Mouse (Mus musculus) kidney, adult 2 months (tissue): ENCODE results near the gene Gm26897. TPM values are rescaled to one million over a fixed set of nuclear protein-coding genes. Genes with fewer than 3 reads are reported as not detected.
A peak's percentile ranks its signal among the peaks of the same experiment; 100 is the strongest.

ENCODE experiments used
- DNase-seq: peaks from one replicate; pipeline ENCODE4 v3.0.0; 2021
- H3K27ac ChIP-seq: fragments of 200-500 bp; 2 replicates; pipeline ENCODE4 v1.5.1; 2012; ENCODE audit warnings: low read depth, low read length, control low read depth, inconsistent platforms; ENCODE audit not compliant: insufficient read depth
- H3K27me3 ChIP-seq: fragments of 200-500 bp; replicated peaks from 2 replicates; pipeline ENCODE4 v1.6.1; 2012; ENCODE audit warnings: mild to moderate bottlenecking, moderate library complexity, low read length, inconsistent platforms; ENCODE audit not compliant: control insufficient read depth, insufficient read depth
- H3K36me3 ChIP-seq: fragments of 200-500 bp; 2 replicates; pipeline ENCODE4 v1.6.1; 2012; ENCODE audit warnings: mild to moderate bottlenecking, moderate library complexity, low read length, inconsistent platforms; ENCODE audit not compliant: control insufficient read depth, insufficient read depth
- H3K4me1 ChIP-seq: fragments of 200-500 bp; 2 replicates; pipeline ENCODE4 v1.6.1; 2011; ENCODE audit warnings: low read length; ENCODE audit not compliant: control insufficient read depth, insufficient read depth
- H3K4me3 ChIP-seq: fragments of 200-500 bp; 2 replicates; pipeline ENCODE4 v1.5.1; 2011; ENCODE audit warnings: mild to moderate bottlenecking, low read depth, low read length, control low read depth; ENCODE audit not compliant: insufficient read depth
- CTCF ChIP-seq: fragments of 200-500 bp; conservative IDR thresholded peaks from 2 replicates; pipeline ENCODE4 v1.5.1; 2011; ENCODE audit warnings: low read depth, mild to moderate bottlenecking, control low read depth, low read length, moderate library complexity, mixed read lengths; ENCODE audit not compliant: insufficient read depth, insufficient read length
- POLR2A ChIP-seq: fragments of 200-500 bp; IDR thresholded peaks from one replicate; pipeline ENCODE4 v1.6.1; 2011; ENCODE audit warnings: low read depth, low read length, control low read depth
- WGBS: fragments of 180-500 bp; shearing (Covaris S2); methylation state at CpG from one replicate; pipeline ENCODE4 v1.1.7; 2018; 5-methylcytosine and 5-hydroxymethylcytosine counted together
- polyA plus RNA-seq: library from polyadenylated mRNA; depleted of rRNA; stranded (reverse); fragments of >200 nt; gene quantifications from 2 replicates; pipeline ENCODE4 v1.2.3, GENCODE M21; 2012

Gm26897 gene
- polyA plus RNA-seq, 1 experiment, result not detected

DNA sequence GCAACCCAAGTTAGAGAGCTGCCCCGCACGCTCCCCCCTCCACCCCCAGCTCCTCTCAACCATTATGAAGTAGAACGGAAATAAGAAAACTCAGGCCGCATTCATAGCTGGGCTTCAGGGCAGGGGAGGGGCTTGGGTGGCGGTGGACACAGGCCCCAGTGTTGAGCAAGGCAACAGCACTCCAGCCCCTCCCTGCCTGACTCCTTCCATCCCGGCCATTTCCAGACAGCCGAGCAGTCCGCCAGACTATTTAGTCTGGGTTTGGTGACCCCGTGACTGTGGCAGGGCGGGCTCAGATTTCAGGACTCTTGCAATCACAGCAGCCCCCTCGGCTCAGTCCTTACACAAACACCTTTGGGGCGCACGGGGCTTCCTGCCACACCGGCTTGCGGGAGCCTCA lies 36.5 kb downstream of the Gm26897 start:
- TF ChIP-seq CTCF, result no peak
- TF ChIP-seq POLR2A, result no peak
- 18% methylated on average over 15 of the region's 15 CpGs for WGBS
- H3K27ac ChIP-seq, result no peak overlapping the region
- H3K27me3 ChIP-seq, result no peaks in the 10 kb centered on the region
- H3K4me1 ChIP-seq, result no peaks in the 10 kb centered on the region
- no peaks in the 10 kb centered on the region for H3K36me3 ChIP-seq
- no peak overlapping the region for H3K4me3 ChIP-seq
- peak; percentile 13 for DNase-seq

DNA sequence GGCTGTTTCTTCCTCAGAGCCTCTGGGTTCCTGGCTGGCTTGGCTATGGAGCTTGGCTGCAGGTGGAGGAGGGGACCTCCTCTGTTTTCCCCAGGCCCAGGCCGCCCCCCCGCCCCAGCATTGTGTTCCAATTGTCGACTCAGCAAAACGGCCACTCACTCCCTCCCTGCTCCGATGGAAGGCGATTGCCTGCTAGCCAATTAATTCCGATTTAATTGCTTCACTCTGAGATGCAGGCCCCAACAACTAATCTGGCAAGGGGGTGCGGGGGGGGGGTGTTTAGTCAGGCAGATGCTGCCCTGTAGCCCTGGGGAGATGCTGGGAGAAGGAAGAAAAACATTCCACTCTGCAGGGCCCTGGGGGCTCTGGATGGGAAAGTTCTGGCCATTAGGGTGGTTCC lies 38.4 kb downstream of the Gm26897 start:
- no peak overlapping the region for H3K27ac ChIP-seq
- H3K4me3 ChIP-seq, result no peak overlapping the region
- no peaks in the 10 kb centered on the region for H3K4me1 ChIP-seq
- no peaks in the 10 kb centered on the region for H3K36me3 ChIP-seq
- TF ChIP-seq CTCF, result no peak
- no peak for TF ChIP-seq POLR2A
- no peaks in the 10 kb centered on the region for H3K27me3 ChIP-seq
- DNase-seq, result no peak
- 29% methylated on average over 8 of the region's 8 CpGs for WGBS

DNA sequence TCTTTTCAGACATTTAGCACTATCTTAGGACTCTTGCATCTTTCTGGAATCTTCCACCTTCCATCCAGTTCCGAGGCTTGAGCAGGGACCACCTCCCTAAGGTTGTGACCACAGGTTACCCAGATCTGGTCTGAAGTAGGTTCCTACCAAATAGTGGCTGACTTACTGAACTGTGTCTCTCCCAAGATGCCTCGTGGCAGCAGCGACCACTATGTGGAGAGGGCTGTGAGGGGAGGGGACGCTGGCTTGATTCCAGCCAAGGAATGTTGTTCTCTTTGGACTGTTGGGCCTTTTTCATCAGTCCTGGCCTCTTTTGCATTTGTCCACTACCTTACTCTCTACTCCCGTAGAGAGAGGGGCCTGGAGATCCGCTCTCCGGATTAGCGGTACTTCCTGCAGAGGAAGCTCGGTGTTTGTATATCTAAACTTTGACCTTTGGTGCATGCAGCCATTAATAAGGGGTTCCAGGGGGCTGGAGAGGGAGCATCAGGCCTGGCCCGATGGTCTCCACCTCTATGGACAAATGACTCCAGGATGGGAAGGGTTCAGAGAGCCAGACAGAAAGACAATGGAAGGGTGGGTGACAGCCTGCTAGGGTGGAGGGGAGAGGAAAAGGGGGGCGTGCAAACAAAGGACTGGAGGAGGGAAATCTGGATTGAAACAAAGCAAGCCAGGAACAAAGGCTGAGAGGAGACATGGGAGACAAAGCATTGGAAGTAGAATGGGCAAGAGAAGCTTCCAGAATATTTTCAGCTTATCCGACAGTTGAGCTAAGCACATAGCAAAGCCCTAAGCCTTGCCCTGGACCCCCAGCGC lies 39.1 kb downstream of the Gm26897 start:
- H3K27ac ChIP-seq, result no peak overlapping the region
- no peak for TF ChIP-seq POLR2A
- TF ChIP-seq CTCF, result no peak
- H3K4me1 ChIP-seq, result no peaks in the 10 kb centered on the region
- H3K4me3 ChIP-seq, result no peak overlapping the region
- DNase-seq, result no peak
- H3K36me3 ChIP-seq, result no peaks in the 10 kb centered on the region
- 39% methylated on average over 13 of the region's 13 CpGs for WGBS
- no peaks in the 10 kb centered on the region for H3K27me3 ChIP-seq

DNA sequence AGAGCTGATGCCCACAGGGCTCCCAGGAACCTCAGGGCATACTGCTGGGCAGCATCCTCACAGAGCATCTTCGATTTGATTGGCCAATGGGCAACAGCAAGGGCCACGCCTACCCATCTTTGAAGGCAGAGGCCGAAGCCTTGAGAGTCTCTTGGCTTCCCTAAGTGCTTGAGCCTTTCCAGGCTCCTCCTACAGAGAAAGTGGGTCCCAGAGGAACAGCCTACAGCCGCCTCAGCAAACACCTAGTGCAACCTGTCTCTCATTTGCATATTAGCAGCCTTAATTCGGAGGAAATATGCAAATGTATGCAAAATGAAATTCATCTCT lies 39.6 kb downstream of the Gm26897 start:
- H3K36me3 ChIP-seq, result no peaks in the 10 kb centered on the region
- no peaks in the 10 kb centered on the region for H3K4me1 ChIP-seq
- no peaks in the 10 kb centered on the region for H3K27me3 ChIP-seq
- no peak for DNase-seq
- WGBS, result 76% methylated on average over 5 of the region's 5 CpGs
- no peak overlapping the region for H3K27ac ChIP-seq
- H3K4me3 ChIP-seq, result no peak overlapping the region
- no peak for TF ChIP-seq CTCF
- no peak for TF ChIP-seq POLR2A

DNA sequence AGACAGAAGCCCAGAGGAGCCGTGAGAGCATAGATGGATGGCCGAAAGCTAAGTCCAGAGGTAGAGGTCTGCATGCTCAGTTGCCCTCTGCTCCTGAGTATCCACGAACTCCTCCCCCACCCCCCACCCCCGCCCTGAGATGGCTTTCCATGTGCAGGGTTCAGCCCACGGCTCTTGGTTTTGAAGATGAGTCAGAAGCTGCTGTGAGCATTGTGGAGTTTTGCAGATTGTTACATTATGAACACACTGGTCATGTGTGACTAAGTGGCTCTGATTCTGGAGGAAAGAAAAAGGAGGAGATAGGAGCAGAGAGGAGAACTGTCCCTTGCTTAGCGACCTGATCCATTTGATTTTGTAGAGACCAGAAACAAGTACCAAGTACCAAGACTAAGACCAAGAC lies 42.5 kb downstream of the Gm26897 start:
- H3K27ac ChIP-seq, result no peak overlapping the region
- no peak overlapping the region for H3K4me3 ChIP-seq
- H3K27me3 ChIP-seq, result no peaks in the 10 kb centered on the region
- 77% methylated on average over 6 of the region's 6 CpGs for WGBS
- H3K4me1 ChIP-seq, result no peaks in the 10 kb centered on the region
- TF ChIP-seq POLR2A (no peak), CTCF (no peak)
- H3K36me3 ChIP-seq, result no peaks in the 10 kb centered on the region
- no peak for DNase-seq

DNA sequence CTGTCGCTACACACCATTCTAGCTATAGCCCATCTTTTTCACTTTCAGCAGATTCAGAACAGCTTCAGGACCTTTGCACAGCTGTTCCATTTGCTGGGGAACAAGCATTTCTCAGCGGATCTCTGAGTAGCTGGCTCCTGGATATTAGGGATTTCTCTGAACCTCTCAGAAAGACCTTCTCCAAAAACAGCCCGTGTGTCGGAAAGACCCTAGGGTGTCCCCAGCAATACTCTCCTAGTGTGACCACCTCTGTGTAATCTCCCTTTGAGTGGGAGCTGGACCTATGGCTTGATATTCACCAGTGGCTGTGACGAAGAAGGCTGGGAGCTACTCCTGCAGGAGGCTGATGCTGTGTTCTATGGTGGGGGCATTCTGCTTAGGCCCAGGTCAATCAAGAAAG lies 44.4 kb downstream of the Gm26897 start:
- no peaks in the 10 kb centered on the region for H3K27me3 ChIP-seq
- no peak for TF ChIP-seq POLR2A
- no peak for TF ChIP-seq CTCF
- H3K36me3 ChIP-seq, result no peaks in the 10 kb centered on the region
- no peaks in the 10 kb centered on the region for H3K4me1 ChIP-seq
- H3K4me3 ChIP-seq, result no peak overlapping the region
- 74% methylated on average over 5 of the region's 5 CpGs for WGBS
- no peak for DNase-seq
- H3K27ac ChIP-seq, result no peak overlapping the region

DNA sequence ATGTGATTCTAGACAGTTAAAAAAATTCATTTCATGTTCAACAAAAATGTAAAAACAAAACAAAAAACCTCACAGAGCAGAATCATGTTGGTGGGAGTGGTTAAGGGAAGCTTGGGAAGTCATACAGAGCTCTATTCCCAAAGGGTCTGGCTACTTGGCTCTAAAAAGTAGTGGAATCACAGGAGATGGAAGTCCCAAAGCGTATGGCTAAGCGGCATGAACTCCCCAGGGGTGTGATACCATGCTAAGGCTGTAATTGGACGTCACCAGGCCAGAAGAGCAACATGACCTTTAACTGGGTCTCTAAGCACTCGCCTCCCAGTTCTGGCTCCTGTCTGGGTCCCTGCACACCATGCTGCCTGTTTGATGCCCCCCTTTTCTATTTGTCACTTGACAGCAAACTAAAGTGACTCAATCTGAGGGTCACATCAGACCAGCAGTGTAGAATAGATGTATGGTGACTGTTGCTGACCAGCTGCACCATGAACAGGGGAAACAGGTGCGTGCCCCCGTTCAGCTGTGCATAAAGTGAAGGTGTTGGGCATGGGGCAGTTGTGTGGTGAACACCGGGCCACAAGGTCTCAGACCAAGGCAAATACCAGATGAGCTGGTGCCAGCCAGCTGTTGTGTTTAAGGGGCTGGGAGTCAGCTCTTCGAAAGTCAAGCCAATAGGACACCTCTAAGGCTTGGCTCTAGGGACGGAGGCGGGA lies 46.2 kb downstream of the Gm26897 start:
- WGBS, result 90% methylated on average over 10 of the region's 10 CpGs
- no peaks in the 10 kb centered on the region for H3K4me1 ChIP-seq
- no peaks in the 10 kb centered on the region for H3K36me3 ChIP-seq
- no peak overlapping the region for H3K4me3 ChIP-seq
- H3K27ac ChIP-seq, result no peak overlapping the region
- TF ChIP-seq POLR2A (no peak), CTCF (no peak)
- no peak for DNase-seq
- H3K27me3 ChIP-seq, result no peaks in the 10 kb centered on the region
